Mouse (Mus musculus) heart, embryonic 14.5 days (tissue): ENCODE measurements around the gene Sptbn4. TPM values are rescaled to one million over a fixed set of nuclear protein-coding genes. Genes with fewer than 3 reads are reported as not detected.

Experiments
- ATAC-seq: fragments of 200-750 bp; cut with Nextera tagmentation; 2 replicates; pipeline ENCODE4 v1.8.0; 2017; ENCODE audit warnings: low read depth, moderate TSS enrichment; ENCODE audit not compliant: insufficient number of reproducible peaks, insufficient read depth, low FRiP score
- H3K27ac ChIP-seq, 2 experiments: fragments of 200-500 bp in 1 of 2; fragments of 300-500 bp in 1 of 2; sonication (generic) in 1 of 2; replicated peaks in 1 of 2; 2 replicates each; pipeline ENCODE4 v1.5.1; 2012 to 2014; ENCODE audit warnings: low read depth in 2 of 2, low read length in 2 of 2, control low read depth in 1 of 2, mild to moderate bottlenecking in 1 of 2, mixed read lengths in 1 of 2; ENCODE audit not compliant: control insufficient read depth in 1 of 2, insufficient read depth in 1 of 2
- H3K27me3 ChIP-seq: fragments of 300-500 bp; sonication (generic); 2 replicates; pipeline ENCODE4 v1.6.1; 2014; ENCODE audit warnings: mild to moderate bottlenecking, low read length, control low read depth; ENCODE audit not compliant: control insufficient read depth, insufficient read depth
- H3K36me3 ChIP-seq: fragments of 300-500 bp; sonication (generic); 2 replicates; pipeline ENCODE4 v1.6.1; 2014; ENCODE audit warnings: mild to moderate bottlenecking, control low read depth, low read length, mixed read lengths; ENCODE audit not compliant: control insufficient read depth, insufficient read depth
- H3K4me1 ChIP-seq, 2 experiments: fragments of 200-500 bp in 1 of 2; fragments of 300-500 bp in 1 of 2; sonication (generic) in 1 of 2; 2 replicates each; pipeline ENCODE4 v1.6.1; 2012 to 2014; ENCODE audit warnings: low read length in 2 of 2, control low read depth in 1 of 2, mixed read lengths in 1 of 2; ENCODE audit not compliant: control insufficient read depth in 2 of 2, insufficient read depth in 2 of 2
- H3K4me2 ChIP-seq: fragments of 300-500 bp; sonication (generic); 2 replicates; pipeline ENCODE4 v1.6.1; 2014; ENCODE audit warnings: mild to moderate bottlenecking, low read length
- H3K4me3 ChIP-seq, 2 experiments: fragments of 200-500 bp in 1 of 2; fragments of 300-500 bp in 1 of 2; sonication (generic) in 1 of 2; 2 replicates each; pipeline ENCODE4 v1.5.1; 2012 to 2014; ENCODE audit warnings: low read length in 2 of 2, mild to moderate bottlenecking in 2 of 2, control low read depth in 1 of 2, low read depth in 1 of 2, moderate library complexity in 1 of 2; ENCODE audit not compliant: control insufficient read depth in 1 of 2, insufficient read depth in 1 of 2
- H3K9ac ChIP-seq: fragments of 300-500 bp; sonication (generic); 2 replicates; pipeline ENCODE4 v1.6.1; 2014; ENCODE audit warnings: mild to moderate bottlenecking, low read length
- H3K9me3 ChIP-seq: fragments of 300-500 bp; sonication (generic); 2 replicates; pipeline ENCODE4 v1.6.1; 2016; ENCODE audit warnings: low read length, control low read depth; ENCODE audit not compliant: control insufficient read depth
- WGBS: fragments of 180-500 bp; shearing (Covaris S2); extraction: QIAGEN DNeasy Blood & Tissue Kit; methylation state at CpG from one replicate; pipeline ENCODE4 v1.1.7; 2014; 5-methylcytosine and 5-hydroxymethylcytosine counted together
- polyA plus RNA-seq: library from polyadenylated mRNA; unstranded; fragments of >200 nt; fragmentation: Nextera tagmentation; extraction: Ambion mirVana; gene quantifications from 2 replicates; pipeline ENCODE4 v1.2.1, GENCODE M21; 2014

Gene Sptbn4
- polyA plus RNA-seq, 1 experiment from 2014 or later, result 0.15 TPM

- Histone ChIP-seq H3K9ac (no peak overlapping the region), H3K27ac (no peak overlapping the region), H3K4me2 (no peak overlapping the region), H3K4me1 (peaks cover 0 to 4% of the 10 kb centered on the region in 2 experiments; a peak in 2 of 4 replicates), H3K27me3 (peaks cover 41% of the 10 kb centered on the region), H3K9me3 (no peaks in the 10 kb centered on the region), H3K36me3 (peaks cover 44% of the 10 kb centered on the region), H3K4me3 (no peak overlapping the region)
- ATAC-seq, result no peak
- 19% methylated on average over 13 of the region's 13 CpGs for WGBS
Measured at GRCm38 (mm10) chr7:27322291-27322690, 125.2 kb downstream of the Sptbn4 start.

DNA sequence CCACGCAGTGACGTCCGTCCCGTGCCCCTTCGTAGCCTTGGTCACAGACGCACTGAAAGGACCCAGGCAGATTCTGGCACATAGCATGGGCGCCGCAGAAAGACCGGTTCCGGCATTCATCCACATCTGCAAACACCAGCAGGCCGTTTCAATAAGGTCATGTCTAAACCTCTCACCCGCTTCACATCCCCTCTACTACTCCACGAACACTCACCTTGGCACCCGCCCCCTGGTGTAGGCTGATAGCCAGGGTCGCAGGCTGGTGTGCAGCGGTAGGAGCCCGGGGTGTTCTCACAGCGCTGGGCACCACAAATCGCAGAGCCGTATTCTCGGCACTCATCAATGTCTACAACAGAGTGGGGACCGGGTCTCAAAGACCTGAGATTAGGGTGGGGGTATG is 128.1 kb downstream of the Sptbn4 start:
- ATAC-seq, result no peak
- Histone ChIP-seq H3K27ac (no peak overlapping the region), H3K4me2 (no peak overlapping the region), H3K4me1 (no peaks in the 10 kb centered on the region), H3K36me3 (peaks cover 35% of the 10 kb centered on the region), H3K9me3 (0 out of 2 replicates have a peak, but pooled peaks cover 2% of the 10 kb centered on the region), H3K27me3 (peaks cover 18% of the 10 kb centered on the region), H3K4me3 (no peak overlapping the region), H3K9ac (no peak overlapping the region)
- WGBS, result 83% methylated on average over 22 of the region's 22 CpGs

DNA sequence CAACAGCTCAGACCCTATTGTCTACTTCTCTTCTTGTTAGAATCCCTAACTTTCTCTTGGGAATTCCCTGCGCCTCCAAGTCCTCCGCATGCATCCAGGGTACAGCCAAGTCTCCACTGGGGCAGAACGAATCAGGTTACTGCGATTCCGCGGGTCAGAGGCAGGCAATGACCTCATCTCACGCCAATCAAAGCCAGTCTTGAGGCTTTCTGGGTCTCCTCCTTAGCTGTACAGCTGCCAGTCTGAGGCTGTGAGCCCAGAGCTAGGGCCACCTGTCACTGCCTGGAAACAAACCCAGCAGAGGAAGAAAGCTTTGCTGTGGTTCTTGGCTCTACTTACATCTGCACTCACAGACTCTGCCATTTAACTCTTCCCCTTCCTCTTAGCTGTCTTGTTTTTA is 131.5 kb downstream of the Sptbn4 start:
- no peak overlapping the region for H3K9ac ChIP-seq
- WGBS, result 52% methylated on average over 7 of the region's 7 CpGs
- ATAC-seq, result no peak
- peaks cover 28% of the 10 kb centered on the region for H3K36me3 ChIP-seq
- peaks cover 0 to 2% of the 10 kb centered on the region in 2 experiments; a peak in 1 of 4 replicates for H3K4me1 ChIP-seq
- no peaks in the 10 kb centered on the region for H3K27me3 ChIP-seq
- no peak overlapping the region for H3K27ac ChIP-seq
- peaks cover 16% of the 10 kb centered on the region; the same call in 1 of the 2 replicates for H3K9me3 ChIP-seq
- no peak overlapping the region for H3K4me2 ChIP-seq
- no peak overlapping the region for H3K4me3 ChIP-seq

- Histone ChIP-seq H3K36me3 (peaks cover 28% of the 10 kb centered on the region), H3K9ac (no peak overlapping the region), H3K27me3 (peaks cover 2% of the 10 kb centered on the region; the same call in 1 of the 2 replicates), H3K27ac (no peak overlapping the region), H3K4me1 (peaks cover 3 to 14% of the 10 kb centered on the region in 2 experiments), H3K9me3 (peaks cover 16% of the 10 kb centered on the region; the same call in 1 of the 2 replicates), H3K4me2 (no peak overlapping the region), H3K4me3 (no peak overlapping the region)
- WGBS, result 87% methylated on average over 3 of the region's 3 CpGs
- ATAC-seq, result no peak
Measured at GRCm38 (mm10) chr7:27314393-27314792, 133.1 kb downstream of the Sptbn4 start.

DNA sequence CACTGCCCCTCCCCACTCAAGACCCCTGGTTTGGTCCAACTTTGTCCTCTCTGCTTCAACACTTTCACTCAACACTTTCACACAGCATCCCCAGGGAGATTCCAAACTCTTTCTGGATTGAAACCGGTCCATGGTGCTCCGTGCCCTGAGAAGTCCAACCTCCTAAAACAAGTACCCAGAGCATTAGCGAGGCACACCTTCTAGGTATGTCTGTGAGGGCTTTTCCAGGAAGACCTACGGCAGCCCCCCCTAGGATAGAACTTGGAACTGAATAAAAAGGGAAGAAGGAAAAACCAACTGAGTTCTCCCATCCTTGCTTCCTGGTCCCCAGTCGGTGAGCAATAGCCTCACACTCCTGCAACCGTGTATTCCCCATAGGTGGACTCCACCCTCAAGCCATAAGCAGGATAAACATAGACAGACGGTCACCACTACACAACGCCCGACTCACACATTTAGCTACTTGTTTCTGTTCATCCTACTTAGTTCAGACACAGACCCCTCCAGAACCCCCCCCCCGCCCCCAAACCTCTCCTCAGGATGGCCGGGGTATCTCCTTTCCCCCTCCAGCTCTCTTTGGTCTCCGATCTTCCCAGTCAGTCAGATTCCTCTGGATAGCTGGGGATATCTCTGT is 135.7 kb downstream of the Sptbn4 start:
- H3K9me3 ChIP-seq, result peaks cover 16% of the 10 kb centered on the region; the same call in 1 of the 2 replicates
- H3K27me3 ChIP-seq, result peaks cover 10% of the 10 kb centered on the region
- 87% methylated on average over 12 of the region's 12 CpGs for WGBS
- peaks cover 8 to 19% of the 10 kb centered on the region in 2 experiments for H3K4me1 ChIP-seq
- peaks cover 21% of the 10 kb centered on the region for H3K36me3 ChIP-seq
- H3K4me2 ChIP-seq, result no peak overlapping the region
- no peak overlapping the region for H3K4me3 ChIP-seq
- H3K9ac ChIP-seq, result no peak overlapping the region
- no peak overlapping the region for H3K27ac ChIP-seq
- ATAC-seq, result no peak

GRCm38 (mm10) chr7:27310996-27311535 is 136.4 kb downstream of the Sptbn4 start:
- H3K27ac ChIP-seq, result no peak overlapping the region
- peaks cover 28% of the 10 kb centered on the region for H3K36me3 ChIP-seq
- H3K9ac ChIP-seq, result no peak overlapping the region
- peaks cover 15% of the 10 kb centered on the region for H3K27me3 ChIP-seq
- H3K4me3 ChIP-seq, result no peak overlapping the region
- 38% methylated on average over 8 of the region's 8 CpGs for WGBS
- ATAC-seq, result no peak
- peaks cover 16% of the 10 kb centered on the region; the same call in 1 of the 2 replicates for H3K9me3 ChIP-seq
- H3K4me2 ChIP-seq, result peak overlapping the region; percentile 66
- peaks cover 8 to 19% of the 10 kb centered on the region in 2 experiments for H3K4me1 ChIP-seq

DNA sequence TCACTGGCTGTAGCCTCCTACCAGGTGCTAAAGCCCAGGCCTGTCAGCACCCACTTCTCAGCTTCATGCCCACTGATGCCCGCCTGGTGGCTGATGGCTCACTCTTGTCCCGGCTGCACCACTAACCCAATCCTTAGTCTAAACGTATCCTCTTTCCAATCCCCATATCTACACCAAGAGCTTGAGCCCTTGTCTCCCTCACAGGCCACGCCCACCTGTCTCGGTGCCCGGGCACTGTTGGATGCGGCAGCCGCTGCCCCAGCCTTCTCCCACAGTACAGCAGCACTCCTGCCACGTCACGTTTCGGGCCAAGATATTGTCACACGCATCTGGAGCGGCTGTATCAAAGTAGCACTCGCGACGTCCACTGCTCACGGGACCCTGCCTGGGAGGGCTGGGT is 137.2 kb downstream of the Sptbn4 start:
- H3K27me3 ChIP-seq, result peaks cover 19% of the 10 kb centered on the region
- peak overlapping the region; percentile 66 for H3K4me2 ChIP-seq
- 6% methylated on average over 17 of the region's 17 CpGs for WGBS
- H3K9ac ChIP-seq, result peak overlapping the region; percentile 31; the same call in 1 of the 2 replicates
- no peak overlapping the region for H3K27ac ChIP-seq
- peaks cover 32% of the 10 kb centered on the region for H3K36me3 ChIP-seq
- peak overlapping the region; percentile 23 to 25 for H3K4me3 ChIP-seq
- H3K4me1 ChIP-seq, result peaks cover 8 to 19% of the 10 kb centered on the region in 2 experiments
- peaks cover 16% of the 10 kb centered on the region; the same call in 1 of the 2 replicates for H3K9me3 ChIP-seq
- ATAC-seq, result peak; percentile 51
